Mouse (Mus musculus): ENCODE results near the gene Gm17402.

DNA sequence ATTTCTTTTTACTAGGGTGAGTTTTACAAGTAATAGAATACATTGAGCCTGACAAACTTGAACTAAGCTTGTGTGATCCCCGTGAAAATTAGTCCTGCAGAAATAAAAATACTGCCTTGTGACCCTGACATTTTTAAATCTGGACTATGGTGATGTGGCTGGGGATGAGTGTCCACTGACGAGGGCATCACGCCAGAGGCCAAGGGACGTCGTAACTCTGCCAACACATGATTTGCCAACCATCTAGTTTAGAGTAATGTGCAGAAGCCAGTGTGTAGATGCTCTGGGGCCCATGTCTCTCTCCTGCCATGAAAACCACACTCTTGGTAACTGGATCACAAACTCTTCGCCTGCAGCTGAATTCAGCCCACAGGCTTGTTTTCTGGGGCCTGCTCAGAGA, 7.5 kb downstream of the Gm17402 start:
- TF ChIP-seq POLR2A (IDR thresholded peaks at IDR 0.05; ENCODE audit: extremely low read depth, insufficient read depth, low read length) (no peak), CTCF (IDR thresholded peaks at IDR 0.05; ENCODE audit: extremely low read depth, insufficient read depth, low read length) (no peak)
